ENCODE assay signal across 9 mouse cellular contexts in the genomic region with DNA sequence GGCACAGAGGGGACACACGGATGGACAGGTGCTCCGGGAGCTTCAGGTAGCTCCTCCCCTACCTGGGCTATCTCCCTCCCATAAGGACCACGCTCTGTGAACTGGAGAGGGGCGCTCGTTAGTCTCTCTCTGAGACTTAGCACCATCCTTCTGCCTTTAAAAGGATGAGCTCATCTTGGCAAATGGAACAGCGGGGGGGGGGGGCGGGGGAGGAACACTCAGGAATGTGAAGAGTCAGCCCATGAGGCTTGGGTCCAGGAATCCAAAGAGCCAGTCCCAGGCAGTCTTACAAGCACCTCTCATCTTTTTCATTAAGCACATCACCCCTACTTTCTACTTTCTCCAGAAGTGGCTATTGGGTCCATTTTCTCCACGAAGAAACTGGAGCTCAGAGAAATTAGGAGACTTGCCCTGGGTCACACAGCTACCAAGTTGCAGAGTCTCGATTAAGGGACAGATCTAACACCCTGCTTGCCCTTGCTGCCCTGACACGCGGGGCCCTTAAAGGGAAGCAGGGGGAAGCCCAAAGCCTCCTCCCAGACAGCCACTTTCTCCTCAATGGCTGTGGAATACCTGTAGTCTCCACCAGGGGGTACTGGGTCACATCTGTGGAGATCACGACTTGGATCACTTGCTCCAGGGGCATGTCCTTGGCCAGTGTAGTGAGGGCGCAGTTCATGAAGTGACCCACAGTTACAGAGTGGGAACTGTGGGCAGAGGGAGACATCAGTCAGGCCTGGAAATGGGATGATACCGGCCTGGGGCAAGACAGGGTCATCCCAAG. TPM values are rescaled to one million over a fixed set of nuclear protein-coding genes. Genes with fewer than 3 reads are reported as not detected.
DNase-seq lines count a peak whose midpoint lies in the region; ATAC-seq lines count a peak whose summit lies in the region.
"Had no signal": no experiment of that assay in that cellular context is flagged by ENCODE, and none has a peak within 500 bp of the region (broad histone marks: within the 10 kb centered on the region; RNA-seq: fewer than 3 reads in every experiment).

No protein-coding gene starts in this region.

- DNase-seq in midbrain, embryonic 14.5 days: peak; percentile 47
- DNase-seq in midbrain, embryonic 10.5 days (ENCODE audit: low spot score): no peak
- peak; percentile 80 for DNase-seq in NIH3T3 (ENCODE audit: low read depth)
- DNase-seq in embryonic facial prominence, embryonic 11.5 days (ENCODE audit: low spot score): peak; percentile 54
- DNase-seq in intestine, embryonic 14.5 days (ENCODE audit: low spot score): no peak
- no peak for DNase-seq in cerebellum, adult 18-20 months
- DNase-seq in right cerebral cortex, postnatal 36 days (ENCODE audit: low spot score in 2 of 2): no peak

- H3K27ac ChIP-seq in midbrain, embryonic 14.5 days (replicated peaks; ENCODE audit: low read depth, low read length): no peak overlapping the region
- no peak overlapping the region for H3K27ac ChIP-seq in midbrain, embryonic 10.5 days (replicated peaks)
- H3K27ac ChIP-seq in embryonic facial prominence, embryonic 11.5 days (replicated peaks; ENCODE audit: low read depth, low read length): no peak overlapping the region
- H3K27ac ChIP-seq in intestine, embryonic 14.5 days (ENCODE audit: low read depth): no peak overlapping the region

- no peak overlapping the region for H3K9ac ChIP-seq in midbrain, embryonic 14.5 days (replicated peaks; ENCODE audit: low read length)
- H3K9ac ChIP-seq in embryonic facial prominence, embryonic 11.5 days (replicated peaks; ENCODE audit: low read length): no peak overlapping the region
- no peak overlapping the region for H3K9ac ChIP-seq in intestine, embryonic 14.5 days (ENCODE audit: low read length)

- H3K36me3 ChIP-seq in midbrain, embryonic 14.5 days (ENCODE audit: control insufficient read depth, insufficient read depth, low read length): no peaks in the 10 kb centered on the region
- H3K36me3 ChIP-seq in midbrain, embryonic 10.5 days: no peaks in the 10 kb centered on the region
- H3K36me3 ChIP-seq in embryonic facial prominence, embryonic 11.5 days (replicated peaks; ENCODE audit: control insufficient read depth, insufficient read depth, low read depth, low read length): no peaks in the 10 kb centered on the region
- no peaks in the 10 kb centered on the region for H3K36me3 ChIP-seq in intestine, embryonic 14.5 days (ENCODE audit: control insufficient read depth, insufficient read depth, low read length)

- WGBS in midbrain, embryonic 14.5 days: 53% methylated on average over 14 of the region's 14 CpGs
- WGBS in midbrain, embryonic 10.5 days: 51% methylated on average over 14 of the region's 14 CpGs
- 46% methylated on average over 14 of the region's 14 CpGs for WGBS in embryonic facial prominence, embryonic 11.5 days
- WGBS in intestine, embryonic 14.5 days: 39% methylated on average over 13 of the region's 14 CpGs

- no peaks in the 10 kb centered on the region for H3K4me1 ChIP-seq in midbrain, embryonic 14.5 days (ENCODE audit: control insufficient read depth, insufficient read depth, low read length)
- H3K4me1 ChIP-seq in midbrain, embryonic 10.5 days: peaks cover 13% of the 10 kb centered on the region
- no peaks in the 10 kb centered on the region; the same call in 1 of the 2 replicates for H3K4me1 ChIP-seq in embryonic facial prominence, embryonic 11.5 days (ENCODE audit: control insufficient read depth, insufficient read depth, low read length)
- H3K4me1 ChIP-seq in intestine, embryonic 14.5 days (replicated peaks; ENCODE audit: control insufficient read depth, insufficient read depth, low read length): peaks cover 11% of the 10 kb centered on the region; the same call in 1 of the 2 replicates

- no peaks in the 10 kb centered on the region for H3K27me3 ChIP-seq in midbrain, embryonic 14.5 days (ENCODE audit: control insufficient read depth, insufficient read depth, low read length)
- H3K27me3 ChIP-seq in midbrain, embryonic 10.5 days (ENCODE audit: low read depth, poor library complexity, severe bottlenecking): peaks cover 22% of the 10 kb centered on the region
- no peaks in the 10 kb centered on the region for H3K27me3 ChIP-seq in embryonic facial prominence, embryonic 11.5 days (ENCODE audit: control insufficient read depth, insufficient read depth, low read length)
- H3K27me3 ChIP-seq in intestine, embryonic 14.5 days (replicated peaks; ENCODE audit: control insufficient read depth, insufficient read depth, low read length): no peaks in the 10 kb centered on the region

- no peak overlapping the region for H3K4me3 ChIP-seq in midbrain, embryonic 14.5 days (replicated peaks; ENCODE audit: low read depth, low read length)
- no peak overlapping the region for H3K4me3 ChIP-seq in midbrain, embryonic 10.5 days
- H3K4me3 ChIP-seq in embryonic facial prominence, embryonic 11.5 days (ENCODE audit: low read depth, low read length): no peak overlapping the region
- no peak overlapping the region for H3K4me3 ChIP-seq in intestine, embryonic 14.5 days (ENCODE audit: low read depth, low read length)

- no peak overlapping the region for H3K4me2 ChIP-seq in midbrain, embryonic 14.5 days (ENCODE audit: low read length)
- H3K4me2 ChIP-seq in embryonic facial prominence, embryonic 11.5 days (ENCODE audit: low read depth, low read length): no peak overlapping the region
- H3K4me2 ChIP-seq in intestine, embryonic 14.5 days (ENCODE audit: low read length): no peak overlapping the region

- ATAC-seq in midbrain, embryonic 14.5 days (ENCODE audit: low FRiP score, low TSS enrichment): no peak
- ATAC-seq in embryonic facial prominence, embryonic 11.5 days (replicated peaks; ENCODE audit: insufficient number of reproducible peaks, low FRiP score, low TSS enrichment, low read depth): no peak
- 0 out of 2 replicates have a peak, but pooled peaks have one; percentile 10 for ATAC-seq in intestine, embryonic 14.5 days (replicated peaks; ENCODE audit: low FRiP score, low TSS enrichment, low read depth)
- ATAC-seq in monocyte, adult 5-6 weeks (replicated peaks; ENCODE audit: insufficient number of reproducible peaks, low FRiP score, low TSS enrichment, poor library complexity, severe bottlenecking): 0 out of 2 replicates have a peak, but pooled peaks have one; percentile 22

- H3K9me3 ChIP-seq in midbrain, embryonic 14.5 days (ENCODE audit: control insufficient read depth, low read length): no peaks in the 10 kb centered on the region
- no peaks in the 10 kb centered on the region for H3K9me3 ChIP-seq in midbrain, embryonic 10.5 days (replicated peaks)
- H3K9me3 ChIP-seq in embryonic facial prominence, embryonic 11.5 days (replicated peaks; ENCODE audit: control insufficient read depth, low read length): no peaks in the 10 kb centered on the region
- no peaks in the 10 kb centered on the region for H3K9me3 ChIP-seq in intestine, embryonic 14.5 days (ENCODE audit: control insufficient read depth, low read length)

RNA-seq across cellular contexts. Expression of a gene that starts 8.2 kb away (rescaled TPM):
- polyA plus RNA-seq in midbrain, embryonic 14.5 days (2014; fragmentation: Nextera tagmentation; extraction: Ambion mirVana): 0.11 TPM in 1 of 2 replicates, not detected in the other
- not detected in 2 replicates for polyA plus RNA-seq in midbrain, embryonic 10.5 days (2016; fragmentation: Nextera tagmentation; extraction: Ambion mirVana)
- polyA plus RNA-seq in embryonic facial prominence, embryonic 11.5 days (2014; fragmentation: Nextera tagmentation; extraction: Ambion mirVana): 0.27 and 0.45 TPM in 2 replicates
- 0.30 TPM in 1 of 2 replicates, not detected in the other for polyA plus RNA-seq in intestine, embryonic 14.5 days (2014; fragmentation: Nextera tagmentation; extraction: Ambion mirVana)
- total RNA-seq in monocyte, adult 5-6 weeks (2017): not detected in 3 replicates
- polyA plus RNA-seq: neural tube, embryonic 11.5 days had no signal

RNA-seq across cellular contexts. Expression of a gene that starts 9.1 kb away (rescaled TPM):
- not detected in 2 replicates for polyA plus RNA-seq in midbrain, embryonic 14.5 days (2014; fragmentation: Nextera tagmentation; extraction: Ambion mirVana)
- polyA plus RNA-seq in midbrain, embryonic 10.5 days (2016; fragmentation: Nextera tagmentation; extraction: Ambion mirVana): not detected in 2 replicates
- not detected in 2 replicates for polyA plus RNA-seq in embryonic facial prominence, embryonic 11.5 days (2014; fragmentation: Nextera tagmentation; extraction: Ambion mirVana)
- 0.51 TPM in 1 of 2 replicates, not detected in the other for polyA plus RNA-seq in intestine, embryonic 14.5 days (2014; fragmentation: Nextera tagmentation; extraction: Ambion mirVana)
- total RNA-seq in monocyte, adult 5-6 weeks (2017): not detected in 3 replicates
- polyA plus RNA-seq: neural tube, embryonic 11.5 days had no signal

RNA-seq across cellular contexts. Expression of a gene that starts 13.9 kb away (rescaled TPM):
- polyA plus RNA-seq in midbrain, embryonic 14.5 days (2014; fragmentation: Nextera tagmentation; extraction: Ambion mirVana): not detected in 2 replicates
- not detected in 2 replicates for polyA plus RNA-seq in midbrain, embryonic 10.5 days (2016; fragmentation: Nextera tagmentation; extraction: Ambion mirVana)
- polyA plus RNA-seq in embryonic facial prominence, embryonic 11.5 days (2014; fragmentation: Nextera tagmentation; extraction: Ambion mirVana): 0.10 and 0.45 TPM in 2 replicates
- 3.5 and 3.8 TPM in 2 replicates for polyA plus RNA-seq in intestine, embryonic 14.5 days (2014; fragmentation: Nextera tagmentation; extraction: Ambion mirVana)
- total RNA-seq in monocyte, adult 5-6 weeks (2017): 0.64 TPM in 1 of 3 replicates, not detected in the others
- polyA plus RNA-seq: neural tube, embryonic 11.5 days had no signal

RNA-seq across cellular contexts. Expression of a gene that starts 29.2 kb away (rescaled TPM):
- polyA plus RNA-seq in midbrain, embryonic 14.5 days (2014; fragmentation: Nextera tagmentation; extraction: Ambion mirVana): 0.24 and 0.74 TPM in 2 replicates
- polyA plus RNA-seq in midbrain, embryonic 10.5 days (2016; fragmentation: Nextera tagmentation; extraction: Ambion mirVana): not detected in 2 replicates
- not detected in 2 replicates for polyA plus RNA-seq in embryonic facial prominence, embryonic 11.5 days (2014; fragmentation: Nextera tagmentation; extraction: Ambion mirVana)
- polyA plus RNA-seq in intestine, embryonic 14.5 days (2014; fragmentation: Nextera tagmentation; extraction: Ambion mirVana): 0.20 TPM in 1 of 2 replicates, not detected in the other
- total RNA-seq in monocyte, adult 5-6 weeks (2017): not detected in 3 replicates
- polyA plus RNA-seq: neural tube, embryonic 11.5 days had no signal

RNA-seq across cellular contexts. Expression of a gene that starts 37.7 kb away (rescaled TPM):
- polyA plus RNA-seq in midbrain, embryonic 14.5 days (2014; fragmentation: Nextera tagmentation; extraction: Ambion mirVana): 42.0 and 49.2 TPM in 2 replicates
- polyA plus RNA-seq in midbrain, embryonic 10.5 days (2016; fragmentation: Nextera tagmentation; extraction: Ambion mirVana): 55.1 and 61.5 TPM in 2 replicates
- polyA plus RNA-seq in embryonic facial prominence, embryonic 11.5 days (2014; fragmentation: Nextera tagmentation; extraction: Ambion mirVana): 35.4 and 43.3 TPM in 2 replicates
- 29.9 and 30.9 TPM in 2 replicates for polyA plus RNA-seq in intestine, embryonic 14.5 days (2014; fragmentation: Nextera tagmentation; extraction: Ambion mirVana)
- total RNA-seq in monocyte, adult 5-6 weeks (2017): 21.7 to 33.8 TPM (median 27.3 TPM) in 3 replicates

Comparison
In these comparisons a context has a peak if more than half of its experiments do, and no peak if none do; other contexts are left out.
1. DNase-seq: peak in midbrain, embryonic 14.5 days (single experiment), NIH3T3 (single experiment) and embryonic facial prominence, embryonic 11.5 days (single experiment); none in midbrain, embryonic 10.5 days (single experiment), intestine, embryonic 14.5 days (single experiment), cerebellum, adult 18-20 months (0 of 2) and right cerebral cortex, postnatal 36 days (0 of 2).
2. ATAC-seq: peak in intestine, embryonic 14.5 days (single experiment) and monocyte, adult 5-6 weeks (single experiment); none in midbrain, embryonic 14.5 days (single experiment) and embryonic facial prominence, embryonic 11.5 days (single experiment).